In genomic region chr17:65940221-65940620, GRCm38 (mm10) we compare ENCODE assay signal across 12 mouse cellular contexts. TPM values are rescaled to one million over a fixed set of nuclear protein-coding genes. Genes with fewer than 3 reads are reported as not detected.
DNase-seq lines count a peak whose midpoint lies in the region; ATAC-seq and TF ChIP-seq lines count a peak whose summit lies in the region.
"Had no signal": no experiment of that assay in that cellular context is flagged by ENCODE, and none has a peak within 500 bp of the region (broad histone marks: within the 10 kb centered on the region; RNA-seq: fewer than 3 reads in every experiment).

No protein-coding gene starts in this region.

- WGBS in cerebellum, adult 2 months: 43% methylated on average over 12 of the region's 12 CpGs
- 48% methylated on average over 12 of the region's 12 CpGs for WGBS in kidney, embryonic 14.5 days
- 88% methylated on average over 12 of the region's 12 CpGs for WGBS in limb, embryonic 14.5 days

- no peak for DNase-seq in cerebellum, adult 2 months
- DNase-seq in kidney, adult 8-10 months: no peak
- DNase-seq in A20 (ENCODE audit: low read depth, low spot score): peak; percentile 84
- no peak for DNase-seq in limb, embryonic 14.5 days (ENCODE audit: low spot score)
- DNase-seq in layer of hippocampus, postnatal 10 days (ENCODE audit: low spot score in 2 of 2): no peak
- DNase-seq: adrenal gland, postnatal 25 days; cerebellum, postnatal 14 days had no signal

- H3K4me1 ChIP-seq in cerebellum, adult 2 months (ENCODE audit: control insufficient read depth, insufficient read depth, low read length): peaks cover 16% of the 10 kb centered on the region
- peaks cover 27% of the 10 kb centered on the region for H3K4me1 ChIP-seq in kidney, embryonic 14.5 days (ENCODE audit: control insufficient read depth, insufficient read depth, low read length)
- no peaks in the 10 kb centered on the region for H3K4me1 ChIP-seq in limb, embryonic 14.5 days (ENCODE audit: control insufficient read depth, insufficient read depth, low read length)

- no peaks in the 10 kb centered on the region for H3K9me3 ChIP-seq in kidney, embryonic 14.5 days (ENCODE audit: control insufficient read depth, low read length)
- H3K9me3 ChIP-seq in limb, embryonic 14.5 days (ENCODE audit: control insufficient read depth, low read length): no peaks in the 10 kb centered on the region
- H3K9me3 ChIP-seq: midbrain, embryonic 10.5 days had no signal

- no peak for TF ChIP-seq POLR2A in cerebellum, adult 2 months (IDR thresholded peaks at IDR 0.05; ENCODE audit: borderline replicate concordance, insufficient read depth, low read length)
- no peak for TF ChIP-seq POLR2A in limb, embryonic 14.5 days (IDR thresholded peaks at IDR 0.05; ENCODE audit: borderline replicate concordance, extremely low read depth, insufficient read depth, insufficient read length)

- H3K9ac ChIP-seq in kidney, embryonic 14.5 days (ENCODE audit: low read depth, low read length): no peak overlapping the region
- H3K9ac ChIP-seq in limb, embryonic 14.5 days (ENCODE audit: low read depth, low read length, severe bottlenecking): no peak overlapping the region

- H3K4me2 ChIP-seq in kidney, embryonic 14.5 days (replicated peaks; ENCODE audit: low read depth, low read length): no peak overlapping the region
- H3K4me2 ChIP-seq in limb, embryonic 14.5 days (replicated peaks; ENCODE audit: low read depth, low read length, severe bottlenecking): no peak overlapping the region

- peaks cover 22% of the 10 kb centered on the region for H3K36me3 ChIP-seq in kidney, embryonic 14.5 days (ENCODE audit: control insufficient read depth, insufficient read depth, low read length)
- H3K36me3 ChIP-seq in limb, embryonic 14.5 days (ENCODE audit: control insufficient read depth, insufficient read depth, low read length): peaks cover 11% of the 10 kb centered on the region

- ATAC-seq in cerebellum, adult (ENCODE audit: insufficient number of reproducible peaks, low FRiP score, low TSS enrichment): peak; percentile 75
- 0 out of 2 replicates have a peak, but pooled peaks have one; percentile 37 for ATAC-seq in kidney, embryonic 14.5 days (ENCODE audit: low FRiP score, low TSS enrichment)
- no peak for ATAC-seq in limb, embryonic 14.5 days (ENCODE audit: low FRiP score, low read depth)
- no peak for ATAC-seq in granulocyte monocyte progenitor cell, adult 5-6 weeks (replicated peaks; ENCODE audit: poor library complexity, severe bottlenecking)

- H3K27me3 ChIP-seq in cerebellum, adult 2 months (ENCODE audit: control insufficient read depth, insufficient read depth, low read length): no peaks in the 10 kb centered on the region
- no peaks in the 10 kb centered on the region for H3K27me3 ChIP-seq in kidney, embryonic 14.5 days (ENCODE audit: control insufficient read depth, insufficient read depth, low read length)
- no peaks in the 10 kb centered on the region for H3K27me3 ChIP-seq in limb, embryonic 14.5 days (ENCODE audit: control insufficient read depth, insufficient read depth, low read length)

- no peak for TF ChIP-seq CTCF in cerebellum, adult 2 months (IDR thresholded peaks at IDR 0.05; ENCODE audit: borderline replicate concordance, insufficient read depth, low read depth, low read length)

- no peak overlapping the region for H3K4me3 ChIP-seq in cerebellum, adult 2 months (replicated peaks; ENCODE audit: insufficient read depth, low read depth, low read length)
- no peak overlapping the region for H3K4me3 ChIP-seq in kidney, embryonic 14.5 days (ENCODE audit: low read length)
- H3K4me3 ChIP-seq in limb, embryonic 14.5 days (replicated peaks; ENCODE audit: low read length): no peak overlapping the region
- H3K4me3 ChIP-seq: erythroblast, embryonic 14.5 days; midbrain, embryonic 10.5 days had no signal

- H3K27ac ChIP-seq in cerebellum, adult 2 months (ENCODE audit: insufficient read depth, low read length): no peak overlapping the region
- peak overlapping the region; percentile 8; the same call in 1 of the 2 replicates for H3K27ac ChIP-seq in kidney, embryonic 14.5 days (ENCODE audit: low read depth, low read length)
- H3K27ac ChIP-seq in limb, embryonic 14.5 days (replicated peaks; ENCODE audit: low read depth, low read length): peak overlapping the region; percentile 9
- H3K27ac ChIP-seq: midbrain, embryonic 10.5 days had no signal

RNA-seq across cellular contexts. Expression of gene Twsg1, which starts 10.8 kb away (rescaled TPM):
- 30.3 and 32.1 TPM in 2 replicates for polyA plus RNA-seq in cerebellum, adult 2 months (2012; rRNA removed)
- 84.6 and 146 TPM in 2 replicates for polyA plus RNA-seq in kidney, embryonic 14.5 days (2014; fragmentation: Nextera tagmentation; extraction: Ambion mirVana)
- 91.8 and 103 TPM in 2 replicates for polyA plus RNA-seq in limb, embryonic 14.5 days (2012; rRNA removed)
- 158 and 175 TPM in 2 replicates for polyA plus RNA-seq in limb, embryonic 14.5 days (2014; fragmentation: Nextera tagmentation; extraction: Ambion mirVana)
- total RNA-seq in granulocyte monocyte progenitor cell, adult 5-6 weeks (2014; fragmentation: Nextera tagmentation): 13.2 and 28.0 TPM in 2 replicates
- total RNA-seq in granulocyte monocyte progenitor cell, adult 5-6 weeks (2017): 10.5 and 10.8 TPM in 2 replicates
- 10 to 100 TPM; 34.8 to 35.3 TPM for total RNA-seq in layer of hippocampus, postnatal 10 days (2021)

RNA-seq across cellular contexts. Expression of gene Ralbp1, which starts 54.6 kb away (rescaled TPM):
- polyA plus RNA-seq in cerebellum, adult 2 months (2012; rRNA removed): 44.9 and 48.5 TPM in 2 replicates
- polyA plus RNA-seq in kidney, embryonic 14.5 days (2014; fragmentation: Nextera tagmentation; extraction: Ambion mirVana): 61.3 and 76.6 TPM in 2 replicates
- polyA plus RNA-seq in limb, embryonic 14.5 days (2012; rRNA removed): 39.9 and 44.2 TPM in 2 replicates
- polyA plus RNA-seq in limb, embryonic 14.5 days (2014; fragmentation: Nextera tagmentation; extraction: Ambion mirVana): 132 and 137 TPM in 2 replicates
- 40.5 and 41.4 TPM in 2 replicates for total RNA-seq in granulocyte monocyte progenitor cell, adult 5-6 weeks (2014; fragmentation: Nextera tagmentation)
- total RNA-seq in granulocyte monocyte progenitor cell, adult 5-6 weeks (2017): 71.5 and 76.3 TPM in 2 replicates
- 10 to 100 TPM; 36.2 to 38.8 TPM for total RNA-seq in layer of hippocampus, postnatal 10 days (2021)

Comparison
In these comparisons a context has a peak if more than half of its experiments do, and no peak if none do; other contexts are left out.
1. ATAC-seq: peak in cerebellum, adult (single experiment) and kidney, embryonic 14.5 days (single experiment); none in limb, embryonic 14.5 days (single experiment) and granulocyte monocyte progenitor cell, adult 5-6 weeks (single experiment).